Mouse (Mus musculus): ENCODE data around the gene Vill. TPM values are rescaled to one million over a fixed set of nuclear protein-coding genes. Genes with fewer than 3 reads are reported as not detected.

Gene Vill
- polyA plus RNA-seq, 1 experiment = not detected

GRCm38 (mm10) chr9:119070173-119070825 is 17.7 kb downstream of the Vill start:
- Histone ChIP-seq H3K36me3 (ENCODE audit: control insufficient read depth) (no peaks in the 10 kb centered on the region), H3K27me3 (ENCODE audit: control insufficient read depth) (no peaks in the 10 kb centered on the region; the same call in 1 of the 2 replicates), H3K4me3 (replicated peaks) (no peak overlapping the region), H3K4me1 (ENCODE audit: control insufficient read depth) (no peaks in the 10 kb centered on the region), H3K9me3 (ENCODE audit: control insufficient read depth, low read length) (no peaks in the 10 kb centered on the region)
- TF ChIP-seq TAL1 (IDR thresholded peaks at IDR 0.05; ENCODE audit: low read length) (no peak), GATA1 (IDR thresholded peaks at IDR 0.05; ENCODE audit: low read length) (no peak)

- no peak overlapping the region for H3K4me3 ChIP-seq (replicated peaks)
- H3K36me3 ChIP-seq (ENCODE audit: control insufficient read depth) = no peaks in the 10 kb centered on the region
- TF ChIP-seq TAL1 (IDR thresholded peaks at IDR 0.05; ENCODE audit: low read length) = no peak
- no peak for TF ChIP-seq GATA1 (IDR thresholded peaks at IDR 0.05; ENCODE audit: low read length)
- no peaks in the 10 kb centered on the region for H3K27me3 ChIP-seq (ENCODE audit: control insufficient read depth)
- no peaks in the 10 kb centered on the region for H3K9me3 ChIP-seq (ENCODE audit: control insufficient read depth, low read length)
- H3K4me1 ChIP-seq (ENCODE audit: control insufficient read depth) = no peaks in the 10 kb centered on the region
Measured at GRCm38 (mm10) chr9:119071786-119072185, 19.2 kb downstream of the Vill start.

DNA sequence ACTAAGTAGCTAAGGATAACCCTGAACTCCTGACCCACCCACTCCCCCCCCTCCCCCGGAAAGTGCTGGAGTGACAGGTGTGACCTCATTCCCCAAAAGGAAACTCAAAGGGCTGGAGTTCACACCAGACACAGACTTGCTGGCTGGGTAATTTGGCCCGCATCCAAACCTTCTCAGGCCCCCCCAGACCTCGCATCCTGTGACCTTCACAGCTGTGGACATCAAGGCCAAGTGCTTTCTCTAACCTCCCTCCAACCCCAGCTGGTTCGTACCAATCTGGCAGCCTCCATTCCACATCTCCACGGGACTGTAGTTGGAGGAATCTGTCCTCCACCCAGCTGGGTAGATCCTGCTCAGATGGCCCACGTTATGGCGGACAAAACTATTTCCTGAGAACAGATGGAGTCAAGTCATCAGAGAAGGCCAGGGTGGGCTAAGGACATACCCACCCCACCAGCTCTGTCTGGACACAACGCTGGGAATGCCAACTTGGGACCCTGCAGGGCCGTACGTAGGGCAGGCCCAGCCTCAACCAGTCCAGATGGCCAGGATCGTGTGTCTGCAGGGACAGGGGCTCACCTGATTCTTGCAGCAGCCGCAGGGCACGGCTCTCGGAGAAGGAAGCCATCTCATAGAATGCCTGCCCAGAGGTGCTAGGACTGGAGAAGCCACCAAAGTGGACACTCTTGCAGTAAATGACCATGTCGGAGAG is 20.8 kb downstream of the Vill start:
- no peaks in the 10 kb centered on the region for H3K27me3 ChIP-seq (ENCODE audit: control insufficient read depth)
- TF ChIP-seq TAL1 (IDR thresholded peaks at IDR 0.05; ENCODE audit: low read length) = no peak
- no peaks in the 10 kb centered on the region for H3K4me1 ChIP-seq (ENCODE audit: control insufficient read depth)
- H3K36me3 ChIP-seq (ENCODE audit: control insufficient read depth) = no peaks in the 10 kb centered on the region
- no peak overlapping the region for H3K4me3 ChIP-seq (replicated peaks)
- H3K9me3 ChIP-seq (ENCODE audit: control insufficient read depth, low read length) = no peaks in the 10 kb centered on the region

DNA sequence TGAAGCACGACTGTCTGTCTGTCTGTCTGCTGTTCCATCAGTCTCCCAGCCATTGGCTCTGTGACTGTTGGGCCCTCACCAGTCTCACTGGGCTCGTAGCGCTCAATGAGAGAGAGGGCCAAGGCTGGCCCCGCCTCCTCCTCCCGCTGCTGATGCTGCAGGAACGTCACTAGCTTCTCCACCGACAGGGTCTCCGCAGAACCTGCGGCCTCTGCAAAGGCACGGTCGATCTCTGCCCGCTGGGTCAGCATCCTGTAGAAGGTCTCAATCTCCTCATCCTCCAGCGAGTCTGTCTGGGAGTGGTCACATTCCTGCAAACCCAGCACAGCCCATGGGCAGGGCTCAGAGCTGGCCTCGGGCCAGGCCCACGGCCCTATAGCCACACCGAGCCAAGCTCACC is 23.1 kb downstream of the Vill start:
- Histone ChIP-seq H3K9me3 (ENCODE audit: control insufficient read depth, low read length) (no peaks in the 10 kb centered on the region), H3K4me1 (ENCODE audit: control insufficient read depth) (no peaks in the 10 kb centered on the region), H3K36me3 (ENCODE audit: control insufficient read depth) (no peaks in the 10 kb centered on the region), H3K4me3 (replicated peaks) (no peak overlapping the region), H3K27me3 (ENCODE audit: control insufficient read depth) (no peaks in the 10 kb centered on the region)
- TF ChIP-seq TAL1 (IDR thresholded peaks at IDR 0.05; ENCODE audit: low read length) (no peak), GATA1 (IDR thresholded peaks at IDR 0.05; ENCODE audit: low read length) (no peak)

DNA sequence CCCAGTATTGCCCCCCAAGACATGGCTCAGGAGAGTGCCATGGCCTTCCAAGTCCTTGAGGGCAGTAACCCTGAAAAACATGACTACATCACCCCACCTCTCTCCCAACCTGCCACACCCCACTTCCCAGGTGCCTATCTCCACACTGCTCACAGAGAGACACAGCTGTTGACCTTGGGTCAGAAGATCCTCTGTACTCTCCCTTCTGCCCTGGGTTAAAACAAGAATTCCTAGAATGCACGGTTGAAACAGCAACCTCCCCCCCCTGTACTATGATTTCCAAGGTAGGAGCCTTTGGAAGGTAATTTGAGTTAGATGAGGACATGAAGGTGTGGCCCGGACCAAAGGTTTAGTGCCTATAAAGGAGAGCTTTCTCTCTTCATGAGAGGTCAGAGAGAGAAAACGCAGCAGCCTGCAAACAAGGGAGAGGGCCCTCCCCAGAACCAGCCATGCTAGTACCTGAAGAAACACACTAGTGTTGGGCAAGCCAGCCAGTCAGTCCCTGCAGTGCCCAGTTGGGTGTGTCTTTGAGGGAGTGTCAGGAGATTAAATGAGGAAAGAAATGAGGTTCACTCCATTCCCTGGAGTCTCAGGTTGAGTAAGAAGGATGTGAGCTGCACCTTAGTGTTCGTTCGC is 27.6 kb downstream of the Vill start:
- no peaks in the 10 kb centered on the region for H3K9me3 ChIP-seq (ENCODE audit: control insufficient read depth, low read length)
- H3K36me3 ChIP-seq (ENCODE audit: control insufficient read depth) = no peaks in the 10 kb centered on the region
- H3K4me3 ChIP-seq (replicated peaks) = no peak overlapping the region
- TF ChIP-seq TAL1 (IDR thresholded peaks at IDR 0.05; ENCODE audit: low read length) (no peak), GATA1 (IDR thresholded peaks at IDR 0.05; ENCODE audit: low read length) (no peak)
- no peaks in the 10 kb centered on the region for H3K27me3 ChIP-seq (ENCODE audit: control insufficient read depth)
- H3K4me1 ChIP-seq (ENCODE audit: control insufficient read depth) = no peaks in the 10 kb centered on the region

- no peaks in the 10 kb centered on the region for H3K4me1 ChIP-seq (ENCODE audit: control insufficient read depth)
- TF ChIP-seq TAL1 (IDR thresholded peaks at IDR 0.05; ENCODE audit: low read length) = no peak
- no peak for TF ChIP-seq GATA1 (IDR thresholded peaks at IDR 0.05; ENCODE audit: low read length)
- no peak overlapping the region for H3K4me3 ChIP-seq (replicated peaks)
- no peaks in the 10 kb centered on the region for H3K9me3 ChIP-seq (ENCODE audit: control insufficient read depth, low read length)
- H3K27me3 ChIP-seq (ENCODE audit: control insufficient read depth) = no peaks in the 10 kb centered on the region
- no peaks in the 10 kb centered on the region for H3K36me3 ChIP-seq (ENCODE audit: control insufficient read depth)
Measured at GRCm38 (mm10) chr9:119082039-119082438, 29.5 kb downstream of the Vill start.

GRCm38 (mm10) chr9:119082656-119083430 is 30.3 kb downstream of the Vill start:
- peaks cover 7% of the 10 kb centered on the region for H3K27me3 ChIP-seq (ENCODE audit: control insufficient read depth)
- H3K36me3 ChIP-seq (ENCODE audit: control insufficient read depth) = no peaks in the 10 kb centered on the region
- no peaks in the 10 kb centered on the region for H3K9me3 ChIP-seq (ENCODE audit: control insufficient read depth, low read length)
- no peak overlapping the region for H3K4me3 ChIP-seq (replicated peaks)
- no peaks in the 10 kb centered on the region for H3K4me1 ChIP-seq (ENCODE audit: control insufficient read depth)
- TF ChIP-seq GATA1 (IDR thresholded peaks at IDR 0.05; ENCODE audit: low read length) (no peak), TAL1 (IDR thresholded peaks at IDR 0.05; ENCODE audit: low read length) (no peak)

DNA sequence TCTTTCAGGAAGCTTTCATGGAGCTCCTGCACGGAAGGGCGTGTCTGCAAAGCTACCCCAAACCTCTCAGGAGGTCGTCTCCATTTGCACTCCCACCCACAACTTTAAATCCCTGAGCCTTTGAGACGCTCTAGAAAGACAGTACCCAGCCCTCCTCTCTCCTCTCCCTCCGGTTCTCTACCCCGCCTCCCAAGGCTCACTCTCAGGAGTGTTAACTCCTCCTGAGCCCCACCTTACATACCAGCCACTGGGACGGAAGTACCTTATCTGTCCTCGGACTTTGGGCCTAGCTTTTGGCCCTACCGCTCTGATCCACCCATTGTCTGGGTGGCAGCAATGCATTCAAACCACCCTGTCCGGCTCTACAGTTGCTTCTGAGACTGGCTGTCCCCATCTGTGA is 31.4 kb downstream of the Vill start:
- no peaks in the 10 kb centered on the region for H3K9me3 ChIP-seq (ENCODE audit: control insufficient read depth, low read length)
- no peaks in the 10 kb centered on the region for H3K36me3 ChIP-seq (ENCODE audit: control insufficient read depth)
- peaks cover 16% of the 10 kb centered on the region for H3K27me3 ChIP-seq (ENCODE audit: control insufficient read depth)
- peaks cover 8% of the 10 kb centered on the region for H3K4me1 ChIP-seq (ENCODE audit: control insufficient read depth)
- no peak for TF ChIP-seq TAL1 (IDR thresholded peaks at IDR 0.05; ENCODE audit: low read length)
- TF ChIP-seq GATA1 (IDR thresholded peaks at IDR 0.05; ENCODE audit: low read length) = no peak
- no peak overlapping the region for H3K4me3 ChIP-seq (replicated peaks)

DNA sequence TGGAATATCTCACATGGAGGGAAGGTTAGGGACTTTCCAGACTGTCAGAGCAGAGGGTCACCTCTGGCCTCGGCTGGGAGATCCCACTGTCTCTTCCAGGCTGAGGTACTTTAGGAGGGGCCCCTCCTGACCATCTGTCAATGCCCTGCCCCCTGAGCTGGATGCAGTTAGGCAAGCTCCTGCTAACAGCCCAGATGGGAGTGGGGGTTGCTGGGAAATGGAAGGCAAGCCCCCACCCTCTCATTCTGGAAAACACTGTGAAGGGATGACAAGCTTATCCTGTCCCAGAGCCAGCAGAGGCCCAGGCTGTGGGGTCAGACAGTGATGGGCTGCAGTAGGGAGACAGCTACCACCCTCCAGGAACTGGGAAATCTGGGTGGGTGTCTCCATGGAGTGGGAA is 33.9 kb downstream of the Vill start:
- Histone ChIP-seq H3K36me3 (ENCODE audit: control insufficient read depth) (no peaks in the 10 kb centered on the region), H3K4me3 (replicated peaks) (no peak overlapping the region), H3K4me1 (ENCODE audit: control insufficient read depth) (peaks cover 8% of the 10 kb centered on the region), H3K9me3 (ENCODE audit: control insufficient read depth, low read length) (no peaks in the 10 kb centered on the region), H3K27me3 (ENCODE audit: control insufficient read depth) (peaks cover 27% of the 10 kb centered on the region)
- no peak for TF ChIP-seq TAL1 (IDR thresholded peaks at IDR 0.05; ENCODE audit: low read length)
- no peak for TF ChIP-seq GATA1 (IDR thresholded peaks at IDR 0.05; ENCODE audit: low read length)

All from erythroblast, embryonic 14.5 days (primary cell).